Mouse (Mus musculus) olfactory bulb, adult 2 months (tissue): ENCODE results near the gene Igfbp4. TPM values are rescaled to one million over a fixed set of nuclear protein-coding genes. Genes with fewer than 3 reads are reported as not detected.

Experiments used
- H3K27ac ChIP-seq: fragments of 200-500 bp; 2 replicates; pipeline ENCODE4 v1.5.1; 2012; ENCODE audit warnings: low read depth, low read length; ENCODE audit not compliant: insufficient read depth
- H3K4me1 ChIP-seq: fragments of 200-500 bp; 2 replicates; pipeline ENCODE4 v1.6.1; 2012; ENCODE audit warnings: low read length; ENCODE audit not compliant: control insufficient read depth, insufficient read depth
- H3K4me3 ChIP-seq: fragments of 200-500 bp; 2 replicates; pipeline ENCODE4 v1.5.1; 2012; ENCODE audit warnings: mild to moderate bottlenecking, low read depth, low read length, moderate library complexity; ENCODE audit not compliant: insufficient read depth
- CTCF ChIP-seq: fragments of 200-500 bp; IDR thresholded peaks from 2 replicates; pipeline ENCODE4 v1.5.1; 2012; ENCODE audit warnings: low read depth, mild to moderate bottlenecking, low read length, moderate library complexity; ENCODE audit not compliant: insufficient read depth
- POLR2A ChIP-seq: fragments of 200-500 bp; IDR thresholded peaks from 2 replicates; pipeline ENCODE4 v1.6.1; 2012; ENCODE audit warnings: mild to moderate bottlenecking, low read depth, low read length, moderate library complexity; ENCODE audit not compliant: insufficient read depth
- WGBS: fragments of 180-500 bp; shearing (Covaris S2); methylation state at CpG from one replicate; pipeline ENCODE4 v1.1.7; 2018; 5-methylcytosine and 5-hydroxymethylcytosine counted together
- polyA plus RNA-seq: library from polyadenylated mRNA; stranded (reverse); fragments of >200 nt; gene quantifications from 2 replicates; pipeline ENCODE4 v1.2.4, GENCODE M21; 2012; ENCODE audit warnings: low replicate concordance; ENCODE audit not compliant: missing spikeins, insufficient read depth, insufficient read length

The Igfbp4 gene
- polyA plus RNA-seq, 1 experiment = not detected

DNA sequence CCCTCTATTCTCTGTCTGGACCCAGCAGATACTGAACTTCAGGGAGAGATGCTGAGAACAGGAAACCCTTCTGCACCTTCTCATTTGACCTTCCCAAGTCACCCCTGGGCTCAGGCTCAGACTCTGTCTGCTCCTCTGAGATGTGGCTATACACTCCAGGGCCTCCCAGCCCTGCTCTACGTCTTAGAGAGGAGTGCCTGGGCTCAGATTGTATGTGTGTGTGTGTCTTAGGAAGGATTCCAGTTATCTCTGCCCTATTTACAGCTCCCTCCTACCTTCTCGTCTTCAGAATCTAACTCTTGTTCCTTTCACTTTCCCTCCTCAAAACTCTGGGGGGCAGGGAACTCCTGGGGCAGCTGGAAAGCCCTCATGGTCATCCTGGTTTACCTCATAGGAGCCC lies 47.4 kb downstream of the Igfbp4 start:
- 59% methylated on average over 2 of the region's 2 CpGs for WGBS
- H3K4me1 ChIP-seq = peaks cover 6% of the 10 kb centered on the region
- TF ChIP-seq CTCF = no peak
- TF ChIP-seq POLR2A = no peak
- H3K4me3 ChIP-seq = no peak overlapping the region
- no peak overlapping the region for H3K27ac ChIP-seq

DNA sequence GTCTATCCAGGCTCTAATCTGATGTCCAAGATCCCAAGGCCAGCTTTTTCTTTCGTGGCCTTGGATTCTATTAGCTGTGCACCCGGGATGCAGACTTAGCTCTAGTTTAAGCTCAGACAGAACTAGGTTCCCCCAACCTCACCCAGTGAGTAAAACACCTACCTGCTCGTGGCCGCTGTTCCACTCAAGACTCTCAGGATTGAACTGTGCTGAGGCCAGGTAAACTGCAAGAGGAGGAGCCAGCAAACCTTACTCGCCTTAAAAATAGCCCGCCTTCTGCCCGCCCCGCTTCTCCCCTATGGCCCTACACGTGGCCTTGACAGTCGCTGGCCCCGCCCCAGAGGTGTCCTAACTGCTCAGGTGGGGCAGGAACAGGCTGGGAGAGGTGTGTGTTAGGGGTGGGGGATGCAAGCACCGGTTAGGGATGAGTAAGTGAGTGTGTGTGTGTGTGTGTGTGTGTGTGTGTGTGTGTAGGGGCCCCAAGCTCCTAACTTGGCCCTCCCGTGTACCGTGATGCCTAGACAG lies 48.1 kb downstream of the Igfbp4 start, which contains the start of gene Tns4:
Gene Tns4, minus strand, starts transcription at position 230 of the 525 bp plus-strand sequence.
- Histone ChIP-seq H3K27ac (no peak within 1 kb of the TSS), H3K4me1 (peaks cover 4% of the 10 kb centered on the region; the same call in 1 of the 2 replicates), H3K4me3 (no peak within 1 kb of the TSS)
- no peak for TF ChIP-seq POLR2A
- TF ChIP-seq CTCF = no peak
- 81% methylated on average over 14 of the region's 14 CpGs for WGBS

DNA sequence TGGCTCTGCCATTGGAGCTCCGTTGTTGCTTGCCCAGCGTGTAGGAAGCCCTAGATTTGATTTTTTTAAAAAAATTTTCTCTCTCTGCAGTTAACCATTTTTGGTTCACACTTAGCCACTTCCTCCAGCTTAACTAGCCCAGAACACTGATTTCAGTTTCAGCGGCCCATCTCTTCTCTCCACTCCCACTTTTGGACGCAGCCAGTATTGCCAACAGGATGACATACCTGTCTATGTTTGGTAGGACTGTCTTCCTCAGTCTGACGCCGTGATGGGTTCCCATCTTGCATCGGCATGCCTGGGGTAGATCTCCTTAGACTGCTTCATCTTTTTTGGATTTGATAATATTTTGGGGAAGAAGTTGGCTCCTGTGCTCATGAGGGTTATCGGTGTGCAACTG lies 49.3 kb downstream of the Igfbp4 start:
- Histone ChIP-seq H3K4me1 (peaks cover 4% of the 10 kb centered on the region), H3K4me3 (no peak overlapping the region), H3K27ac (no peak overlapping the region)
- TF ChIP-seq POLR2A (no peak), CTCF (no peak)
- 94% methylated on average over 8 of the region's 8 CpGs for WGBS

DNA sequence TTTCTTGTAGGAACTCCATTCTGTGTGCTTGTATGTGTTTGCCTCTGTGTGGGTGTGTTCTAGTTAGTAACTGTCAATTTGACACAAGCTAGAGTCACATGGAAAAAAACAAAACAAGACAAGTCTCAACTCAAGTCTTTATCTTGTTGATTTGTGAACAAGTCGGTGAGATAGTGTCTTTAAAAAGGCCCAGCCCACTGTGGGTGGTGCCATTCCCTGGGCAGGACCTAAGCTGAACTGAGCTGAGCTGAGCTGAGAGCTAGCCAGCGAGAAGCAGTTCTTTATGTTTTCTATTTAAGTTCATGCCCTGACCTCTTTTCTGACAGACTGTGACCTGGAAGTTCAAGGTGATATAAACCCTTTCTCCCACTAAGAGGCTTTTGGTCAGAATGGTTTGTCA lies 50.6 kb downstream of the Igfbp4 start:
- WGBS = 67% methylated on average over 2 of the region's 2 CpGs
- Histone ChIP-seq H3K4me3 (no peak overlapping the region), H3K4me1 (peaks cover 4% of the 10 kb centered on the region), H3K27ac (no peak overlapping the region)
- no peak for TF ChIP-seq POLR2A
- no peak for TF ChIP-seq CTCF

DNA sequence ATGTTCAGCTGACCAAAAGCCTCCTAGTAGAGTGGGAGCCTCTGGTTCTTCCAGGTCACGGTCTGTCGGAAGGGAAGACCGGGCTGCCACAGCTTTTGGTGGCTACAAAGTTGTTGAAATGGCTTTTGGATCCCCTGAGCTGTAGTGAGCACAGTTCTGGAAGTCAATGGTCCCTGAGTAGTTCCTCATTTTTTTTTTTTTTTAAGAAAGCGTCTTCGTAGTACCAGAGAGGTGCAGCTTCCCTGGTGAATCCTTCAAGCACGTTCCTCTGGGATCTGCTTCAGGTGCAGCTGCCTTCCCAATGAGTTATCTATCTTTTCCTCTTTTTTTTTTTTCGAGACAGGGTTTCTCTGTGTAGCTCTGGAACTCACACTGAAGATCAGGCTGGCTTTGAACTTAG lies 52.7 kb downstream of the Igfbp4 start:
- 96% methylated on average over 7 of the region's 7 CpGs for WGBS
- Histone ChIP-seq H3K27ac (no peak overlapping the region), H3K4me3 (no peak overlapping the region), H3K4me1 (no peaks in the 10 kb centered on the region; the same call in none of the 2 replicates)
- TF ChIP-seq CTCF (no peak), POLR2A (no peak)

DNA sequence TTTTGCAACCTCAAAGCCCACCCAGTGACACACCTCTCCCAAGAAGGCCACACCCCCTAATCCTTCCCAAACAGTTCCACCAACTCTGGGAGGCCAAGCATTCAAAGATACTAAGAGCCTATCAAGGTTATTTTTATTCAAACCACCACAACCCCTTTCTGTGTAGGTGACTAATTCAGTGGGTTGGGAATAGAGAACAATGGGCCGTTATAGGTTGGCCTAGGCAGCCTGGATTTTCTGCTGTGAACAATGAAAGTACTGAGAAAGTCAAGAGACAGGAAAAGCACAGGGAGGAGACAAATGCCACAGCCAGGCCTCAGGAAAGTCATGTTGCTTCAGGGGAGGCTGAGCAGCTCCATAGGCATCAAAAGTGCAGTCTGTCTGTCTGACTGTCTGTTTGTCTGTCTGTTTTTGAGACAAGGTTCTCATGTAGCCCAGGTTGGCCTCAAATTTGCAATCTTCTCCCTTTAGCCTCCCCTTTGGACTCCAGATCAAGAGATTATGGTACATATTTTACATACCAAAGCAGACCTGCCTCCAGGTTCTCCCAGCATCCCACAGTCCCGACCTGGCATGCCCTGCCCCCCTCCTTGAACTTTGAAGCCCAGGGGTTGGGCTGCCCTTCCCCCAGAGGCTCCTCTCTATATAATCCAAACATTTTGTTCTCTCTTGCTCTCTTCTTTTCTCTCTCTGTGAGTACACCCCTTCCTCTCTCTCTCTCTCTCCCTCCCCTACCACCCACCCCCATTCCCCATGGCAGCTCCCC lies 54.0 kb downstream of the Igfbp4 start:
- 46% methylated on average over 2 of the region's 2 CpGs for WGBS
- no peak overlapping the region for H3K27ac ChIP-seq
- TF ChIP-seq POLR2A (no peak), CTCF (no peak)
- H3K4me1 ChIP-seq = no peaks in the 10 kb centered on the region; the same call in 1 of the 2 replicates
- H3K4me3 ChIP-seq = no peak overlapping the region

DNA sequence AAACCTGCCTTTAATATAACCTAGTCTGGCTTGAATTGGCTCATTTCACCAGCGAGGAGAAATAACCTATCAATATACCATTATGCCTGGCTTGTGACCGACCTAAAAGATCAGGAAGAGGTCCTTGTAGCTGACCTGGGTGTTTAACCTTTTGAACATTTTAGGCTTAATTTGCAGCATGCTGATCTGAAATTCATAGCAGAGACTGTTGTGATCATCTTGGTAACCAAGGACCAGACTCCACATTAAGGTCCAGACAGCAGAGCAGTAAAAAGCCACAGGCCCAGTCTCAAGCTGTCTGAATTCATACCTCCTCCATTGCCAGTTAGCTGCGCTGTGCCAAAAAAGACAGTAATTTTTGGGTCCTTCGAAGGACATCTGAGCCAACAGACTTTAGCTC lies 54.7 kb downstream of the Igfbp4 start:
- no peaks in the 10 kb centered on the region; the same call in 1 of the 2 replicates for H3K4me1 ChIP-seq
- H3K27ac ChIP-seq = no peak overlapping the region
- TF ChIP-seq CTCF (no peak), POLR2A (no peak)
- no peak overlapping the region for H3K4me3 ChIP-seq
- 83% methylated on average over 4 of the region's 4 CpGs for WGBS

DNA sequence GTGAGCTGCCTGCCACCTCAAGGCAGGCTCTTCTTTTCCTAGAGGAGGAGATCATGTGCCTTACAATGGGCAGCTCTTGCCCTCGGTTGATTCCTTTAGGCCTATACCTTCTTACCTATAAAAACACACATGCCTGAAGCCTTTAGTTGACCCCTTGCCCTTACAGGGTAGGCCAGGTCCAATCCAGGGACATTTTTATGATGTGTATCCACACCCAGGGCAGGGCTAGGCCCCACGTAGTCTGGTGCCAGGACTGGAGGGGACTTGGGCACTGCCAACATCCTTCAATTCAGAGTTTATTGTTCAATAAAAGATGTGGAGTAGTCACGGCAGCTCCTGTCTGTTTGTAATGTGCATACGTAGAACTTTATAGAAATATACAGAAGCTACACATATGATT lies 55.4 kb downstream of the Igfbp4 start:
- no peak for TF ChIP-seq CTCF
- no peak for TF ChIP-seq POLR2A
- Histone ChIP-seq H3K4me3 (no peak overlapping the region), H3K4me1 (no peaks in the 10 kb centered on the region; the same call in 1 of the 2 replicates), H3K27ac (no peak overlapping the region)
- WGBS = 93% methylated on average over 4 of the region's 4 CpGs

DNA sequence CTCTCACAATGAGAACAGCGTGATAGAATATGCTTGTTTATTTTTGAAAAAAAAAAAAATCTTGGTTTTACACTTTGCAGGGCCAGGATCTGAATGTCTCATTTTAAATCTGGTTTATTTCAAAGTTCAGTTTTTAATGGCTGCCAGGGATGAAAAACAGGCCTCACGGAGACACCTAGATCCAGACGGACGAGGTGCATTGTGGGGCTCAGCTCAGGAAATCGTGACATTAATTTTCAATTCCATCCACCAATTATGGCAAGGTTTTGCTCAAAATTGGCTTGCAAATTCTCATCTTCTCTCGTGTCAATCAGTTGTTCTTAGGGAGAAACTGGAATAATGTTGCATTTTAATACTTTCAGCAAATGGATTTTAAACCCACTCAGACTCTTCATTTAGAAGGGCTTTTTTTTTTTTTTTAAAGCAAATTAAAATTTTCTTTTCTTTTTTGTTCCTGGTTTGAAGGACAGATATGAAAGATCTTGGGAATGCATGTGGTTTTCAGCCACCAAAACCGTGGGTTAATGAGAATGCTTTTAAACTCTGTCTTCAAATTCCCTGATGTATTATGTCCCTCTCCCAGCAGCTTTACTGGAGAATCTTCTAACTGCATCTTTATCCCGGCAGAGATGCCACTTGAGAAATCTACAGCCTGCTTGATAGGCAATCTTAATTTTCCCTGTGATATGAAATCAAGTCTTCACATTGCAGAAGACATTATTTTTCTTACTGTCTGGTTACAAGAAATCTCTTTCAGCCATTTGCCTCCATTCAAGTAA lies 56.1 kb downstream of the Igfbp4 start:
- TF ChIP-seq CTCF (no peak), POLR2A (no peak)
- no peak overlapping the region for H3K27ac ChIP-seq
- WGBS = 90% methylated on average over 8 of the region's 8 CpGs

More for the DNA sequence above, 56.1 kb downstream of the Igfbp4 start:
- H3K4me1 ChIP-seq = no peaks in the 10 kb centered on the region; the same call in 1 of the 2 replicates
- no peak overlapping the region for H3K4me3 ChIP-seq
